ENCODE assay signal across 9 mouse cellular contexts in genomic region chr10:84686705-84687104, GRCm38 (mm10).
DNase-seq lines count a peak whose midpoint lies in the region; ATAC-seq and TF ChIP-seq lines count a peak whose summit lies in the region.
"Had no signal": no experiment of that assay in that cellular context is flagged by ENCODE, and none has a peak within 500 bp of the region (broad histone marks: within the 10 kb centered on the region; RNA-seq: fewer than 3 reads in every experiment).

No protein-coding gene starts in this region.

- no peak overlapping the region for H3K4me3 ChIP-seq in intestine, embryonic 14.5 days (ENCODE audit: low read depth, low read length)
- H3K4me3 ChIP-seq in intestine, postnatal 0 days (ENCODE audit: low read depth, low read length): no peak overlapping the region
- H3K4me3 ChIP-seq in forebrain, embryonic 12.5 days (replicated peaks): no peak overlapping the region
- H3K4me3 ChIP-seq in midbrain, embryonic 15.5 days: no peak overlapping the region
- H3K4me3 ChIP-seq in kidney, adult 2 months (ENCODE audit: insufficient read depth, low read depth, low read length): no peak overlapping the region
- H3K4me3 ChIP-seq: liver, embryonic 13.5 days had no signal

- no peak for TF ChIP-seq CTCF in intestine, postnatal 0 days (IDR thresholded peaks at IDR 0.05; ENCODE audit: low read depth)
- TF ChIP-seq CTCF in kidney, adult 2 months (conservative IDR thresholded peaks at IDR 0.05; ENCODE audit: insufficient read depth, insufficient read length, low read depth, low read length): no peak

- no peaks in the 10 kb centered on the region for H3K9me3 ChIP-seq in intestine, embryonic 14.5 days (ENCODE audit: control insufficient read depth, low read length)
- no peaks in the 10 kb centered on the region for H3K9me3 ChIP-seq in intestine, postnatal 0 days (ENCODE audit: control insufficient read depth)
- H3K9me3 ChIP-seq in forebrain, embryonic 12.5 days: no peaks in the 10 kb centered on the region
- H3K9me3 ChIP-seq in midbrain, embryonic 15.5 days: no peaks in the 10 kb centered on the region
- H3K9me3 ChIP-seq: liver, embryonic 13.5 days had no signal

- TF ChIP-seq POLR2A in kidney, adult 2 months (IDR thresholded peaks at IDR 0.05; ENCODE audit: low read depth, low read length): no peak

- H3K9ac ChIP-seq in intestine, embryonic 14.5 days (ENCODE audit: low read length): no peak overlapping the region
- no peak overlapping the region for H3K9ac ChIP-seq in intestine, postnatal 0 days (ENCODE audit: low read depth, low read length)
- 0 out of 2 replicates have a peak overlapping the region, but pooled peaks have one; percentile 29 for H3K9ac ChIP-seq in forebrain, embryonic 12.5 days
- H3K9ac ChIP-seq in midbrain, embryonic 15.5 days: no peak overlapping the region
- H3K9ac ChIP-seq: liver, embryonic 13.5 days had no signal

- no peaks in the 10 kb centered on the region for H3K27me3 ChIP-seq in intestine, embryonic 14.5 days (replicated peaks; ENCODE audit: control insufficient read depth, insufficient read depth, low read length)
- H3K27me3 ChIP-seq in intestine, postnatal 0 days (replicated peaks; ENCODE audit: control insufficient read depth, insufficient read depth, low read length): no peaks in the 10 kb centered on the region
- peaks cover 22% of the 10 kb centered on the region for H3K27me3 ChIP-seq in forebrain, embryonic 12.5 days
- peaks cover 3% of the 10 kb centered on the region; the same call in 1 of the 2 replicates for H3K27me3 ChIP-seq in midbrain, embryonic 15.5 days (replicated peaks)
- H3K27me3 ChIP-seq in kidney, adult 2 months (replicated peaks; ENCODE audit: control insufficient read depth, insufficient read depth, low read length): no peaks in the 10 kb centered on the region
- H3K27me3 ChIP-seq: liver, embryonic 13.5 days had no signal

- no peak for DNase-seq in intestine, embryonic 14.5 days (ENCODE audit: low spot score)
- peak; percentile 30 to 45 for DNase-seq in heart, postnatal 14 days
- DNase-seq in ovary, postnatal 36 days (ENCODE audit: low spot score): no peak
- DNase-seq in kidney, adult 2 months: no peak
- no peak for DNase-seq in layer of hippocampus, adult 9-10 months (ENCODE audit: low spot score)
- DNase-seq: liver, embryonic 13.5 days had no signal

- WGBS in intestine, embryonic 14.5 days: 66% methylated on average over 4 of the region's 4 CpGs
- 82% methylated on average over 4 of the region's 4 CpGs for WGBS in intestine, postnatal 0 days
- whole genome bisulfite sequencing in forebrain, embryonic 12.5 days: 54% methylated on average over 4 of the region's 4 CpGs
- 22% methylated on average over 4 of the region's 4 CpGs for WGBS in midbrain, embryonic 15.5 days
- 82% methylated on average over 4 of the region's 4 CpGs for WGBS in kidney, adult 2 months

- intact Hi-C loops in heart, postnatal 14 days (cut with DNase I): no loop called here

- no peak overlapping the region for H3K4me2 ChIP-seq in intestine, embryonic 14.5 days (ENCODE audit: low read length)
- H3K4me2 ChIP-seq in intestine, postnatal 0 days (replicated peaks; ENCODE audit: low read depth): no peak overlapping the region
- H3K4me2 ChIP-seq in forebrain, embryonic 12.5 days: no peak overlapping the region
- H3K4me2 ChIP-seq in midbrain, embryonic 15.5 days: no peak overlapping the region
- H3K4me2 ChIP-seq: liver, embryonic 13.5 days had no signal

- H3K4me1 ChIP-seq in intestine, embryonic 14.5 days (replicated peaks; ENCODE audit: control insufficient read depth, insufficient read depth, low read length): no peaks in the 10 kb centered on the region; the same call in 1 of the 2 replicates
- peaks cover 3% of the 10 kb centered on the region; the same call in 1 of the 2 replicates for H3K4me1 ChIP-seq in intestine, postnatal 0 days (replicated peaks; ENCODE audit: control insufficient read depth, insufficient read depth, low read length)
- peaks cover 28% of the 10 kb centered on the region for H3K4me1 ChIP-seq in forebrain, embryonic 12.5 days
- peaks cover 12% of the 10 kb centered on the region for H3K4me1 ChIP-seq in midbrain, embryonic 15.5 days
- H3K4me1 ChIP-seq in kidney, adult 2 months (ENCODE audit: control insufficient read depth, insufficient read depth, low read length): no peaks in the 10 kb centered on the region
- H3K4me1 ChIP-seq: liver, embryonic 13.5 days had no signal

- peak overlapping the region; percentile 23; the same call in 1 of the 2 replicates for H3K27ac ChIP-seq in intestine, embryonic 14.5 days (ENCODE audit: low read depth)
- H3K27ac ChIP-seq in intestine, postnatal 0 days (ENCODE audit: low read depth, low read length): no peak overlapping the region
- H3K27ac ChIP-seq in forebrain, embryonic 12.5 days: peak overlapping the region; percentile 69
- peak overlapping the region; percentile 4 for H3K27ac ChIP-seq in midbrain, embryonic 15.5 days
- no peak overlapping the region for H3K27ac ChIP-seq in kidney, adult 2 months (ENCODE audit: insufficient read depth, low read depth, low read length)
- H3K27ac ChIP-seq: liver, embryonic 13.5 days had no signal

- H3K36me3 ChIP-seq in intestine, embryonic 14.5 days (ENCODE audit: control insufficient read depth, insufficient read depth, low read length): 0 out of 2 replicates have a peak, but pooled peaks cover 6% of the 10 kb centered on the region
- H3K36me3 ChIP-seq in intestine, postnatal 0 days (ENCODE audit: control insufficient read depth, insufficient read depth): peaks cover 6% of the 10 kb centered on the region; the same call in 1 of the 2 replicates
- no peaks in the 10 kb centered on the region for H3K36me3 ChIP-seq in forebrain, embryonic 12.5 days (replicated peaks)
- H3K36me3 ChIP-seq in midbrain, embryonic 15.5 days (replicated peaks): no peaks in the 10 kb centered on the region
- no peaks in the 10 kb centered on the region for H3K36me3 ChIP-seq in kidney, adult 2 months (ENCODE audit: control insufficient read depth, insufficient read depth, low read length)

- no peak for ATAC-seq in intestine, embryonic 14.5 days (replicated peaks; ENCODE audit: low FRiP score, low TSS enrichment, low read depth)
- no peak for ATAC-seq in intestine, postnatal 0 days
- ATAC-seq in forebrain, embryonic 12.5 days (ENCODE audit: low FRiP score): 0 out of 2 replicates have a peak, but pooled peaks have one; percentile 28
- no peak; the same call in 1 of the 2 replicates for ATAC-seq in midbrain, embryonic 15.5 days (replicated peaks)

Comparison
In these comparisons a context has a peak if more than half of its experiments do, and no peak if none do; other contexts are left out.
1. H3K27ac ChIP-seq: peak in intestine, embryonic 14.5 days (single experiment), forebrain, embryonic 12.5 days (single experiment) and midbrain, embryonic 15.5 days (single experiment); none in intestine, postnatal 0 days (single experiment) and kidney, adult 2 months (single experiment).
2. DNase-seq: peak in heart, postnatal 14 days (2 of 2); none in intestine, embryonic 14.5 days (single experiment), ovary, postnatal 36 days (single experiment), kidney, adult 2 months (single experiment) and layer of hippocampus, adult 9-10 months (single experiment).